Mouse (Mus musculus): ENCODE data around the gene H2-Oa.

- TF ChIP-seq CTCF (IDR thresholded peaks at IDR 0.05; ENCODE audit: extremely low read depth, insufficient read depth, insufficient read length, insufficient replicate concordance) (no peak), POLR2A (IDR thresholded peaks at IDR 0.05; ENCODE audit: low read depth, low read length) (no peak)
These were observed 9.0 kb upstream of the H2-Oa start for GRCm38 (mm10) chr17:34083104-34083503.
